Mouse (Mus musculus) MN1 (cell line): ENCODE measurements at regions not wholly inside any gene's neighbourhood (a gene's known extent, or its start where the extent isn't known, plus 50 kb on each side); places are given as distances from the start of the nearest gene placed in this dataset.
"Not testable (repeated sequence)": the region's sequence is repeated elsewhere in the genome, so short reads cannot be mapped to it uniquely, and the experiment has no call there.

ENCODE experiments used
- DNase-seq: peaks from one replicate; pipeline ENCODE4 v3.0.0-alpha.2; 2016; ENCODE audit warnings: low spot score

GRCm38 (mm10) chr14:104410730-104411129 lies 57.1 kb downstream of the Pou4f1 start:
- DNase-seq, result no peak

GRCm38 (mm10) chr14:104410292-104410691 lies 57.5 kb downstream of the Pou4f1 start:
- DNase-seq, result no peak

- DNase-seq, result no peak
These were observed 61.7 kb downstream of the Pou4f1 start for GRCm38 (mm10) chr14:104406062-104406461.

- no peak for DNase-seq
These were observed 78.3 kb downstream of the Pou4f1 start for GRCm38 (mm10) chr14:104389297-104390071.

GRCm38 (mm10) chr14:104388879-104389278 lies 78.9 kb downstream of the Pou4f1 start:
- no peak for DNase-seq

- no peak for DNase-seq
These were observed 86.8 kb downstream of the Pou4f1 start for GRCm38 (mm10) chr14:104380986-104381385.

- DNase-seq, result no peak
These were observed 95.0 kb downstream of the Pou4f1 start for GRCm38 (mm10) chr14:104372776-104373175.

GRCm38 (mm10) chr14:104356636-104357035 lies 111.2 kb downstream of the Pou4f1 start:
- DNase-seq, result no peak

GRCm38 (mm10) chr14:104336783-104337182 lies 131.0 kb downstream of the Pou4f1 start:
- not testable (repeated sequence) for DNase-seq

- no peak for DNase-seq
These were observed 141.7 kb downstream of the Pou4f1 start for GRCm38 (mm10) chr14:104326089-104326488.

- DNase-seq, result no peak
These were observed 167.7 kb downstream of the Pou4f1 start for GRCm38 (mm10) chr14:104300141-104300540.

- DNase-seq, result no peak
These were observed 169.5 kb downstream of the Pou4f1 start for GRCm38 (mm10) chr14:104298312-104298711.

- DNase-seq, result no peak
These were observed 170.2 kb downstream of the Pou4f1 start for GRCm38 (mm10) chr14:104297316-104298311.

GRCm38 (mm10) chr14:104293814-104294213 lies 174.0 kb downstream of the Pou4f1 start:
- no peak for DNase-seq

GRCm38 (mm10) chr14:104293147-104293546 lies 174.7 kb downstream of the Pou4f1 start:
- no peak for DNase-seq

- DNase-seq, result no peak
These were observed 187.4 kb downstream of the Pou4f1 start for GRCm38 (mm10) chr14:104280353-104280752.

- no peak for DNase-seq
These were observed 187.9 kb downstream of the Pou4f1 start for GRCm38 (mm10) chr14:104279890-104280289.

- DNase-seq, result no peak
These were observed 193.0 kb downstream of the Pou4f1 start for GRCm38 (mm10) chr14:104274752-104275151.

GRCm38 (mm10) chr14:104264919-104265764 lies 202.7 kb downstream of the Pou4f1 start:
- no peak for DNase-seq

GRCm38 (mm10) chr14:104216965-104217364 lies 250.8 kb downstream of the Pou4f1 start:
- DNase-seq, result no peak

- DNase-seq, result no peak
These were observed 257.1 kb downstream of the Pou4f1 start for GRCm38 (mm10) chr14:104210719-104211118.

GRCm38 (mm10) chr14:104208855-104209254 lies 258.9 kb downstream of the Pou4f1 start:
- DNase-seq, result no peak
